Mouse (Mus musculus) stomach, postnatal 0 days (tissue): ENCODE results near the gene Gdap1l1. TPM values are rescaled to one million over a fixed set of nuclear protein-coding genes. Genes with fewer than 3 reads are reported as not detected.

Experiments
- ATAC-seq: fragments of 200-750 bp; cut with Nextera tagmentation; 2 replicates; pipeline ENCODE4 v1.8.0; 2017; ENCODE audit not compliant: low FRiP score, low TSS enrichment
- DNase-seq: peaks from one replicate; pipeline ENCODE4 v3.0.0-alpha.2; 2016; ENCODE audit warnings: low spot score
- H3K27ac ChIP-seq: fragments of 300-500 bp; sonication (generic); replicated peaks from 2 replicates; pipeline ENCODE4 v1.5.1; 2014; ENCODE audit warnings: mild to moderate bottlenecking, control low read depth
- H3K27me3 ChIP-seq: fragments of 300-500 bp; sonication (generic); 2 replicates; pipeline ENCODE4 v1.6.1; 2014; ENCODE audit warnings: low read length; ENCODE audit not compliant: control insufficient read depth, insufficient read depth
- H3K36me3 ChIP-seq: fragments of 300-500 bp; sonication (generic); 2 replicates; pipeline ENCODE4 v1.6.1; 2014; ENCODE audit warnings: low read length, mixed read lengths; ENCODE audit not compliant: control insufficient read depth, insufficient read depth
- H3K4me1 ChIP-seq: fragments of 300-500 bp; sonication (generic); replicated peaks from 2 replicates; pipeline ENCODE4 v1.6.1; 2014; ENCODE audit warnings: antibody characterized with exemption; ENCODE audit not compliant: control insufficient read depth, insufficient read depth
- H3K4me2 ChIP-seq: fragments of 300-500 bp; sonication (generic); replicated peaks from 2 replicates; pipeline ENCODE4 v1.6.1; 2014; ENCODE audit warnings: low read depth, mild to moderate bottlenecking, control low read depth, moderate library complexity
- H3K4me3 ChIP-seq: fragments of 300-500 bp; sonication (generic); 2 replicates; pipeline ENCODE4 v1.5.1; 2014; ENCODE audit warnings: low read depth, low read length, control low read depth
- H3K9ac ChIP-seq: fragments of 300-500 bp; sonication (generic); 2 replicates; pipeline ENCODE4 v1.6.1; 2014; ENCODE audit warnings: mild to moderate bottlenecking, low read length, control low read depth, mixed read lengths
- H3K9me3 ChIP-seq: fragments of 300-500 bp; sonication (generic); 2 replicates; pipeline ENCODE4 v1.6.1; 2016; ENCODE audit warnings: low read length; ENCODE audit not compliant: control insufficient read depth
- CTCF ChIP-seq: IDR thresholded peaks from 2 replicates; pipeline ENCODE4 v1.5.1; 2016; ENCODE audit warnings: antibody characterized with exemption, low read depth, mild to moderate bottlenecking, moderate library complexity
- EP300 ChIP-seq: optimal IDR thresholded peaks from 2 replicates; pipeline ENCODE3; 2016; ENCODE audit warnings: antibody characterized with exemption
- WGBS: fragments of 180-500 bp; shearing (Covaris S2); extraction: QIAGEN DNeasy Blood & Tissue Kit; methylation state at CpG from one replicate; pipeline ENCODE4 v1.1.7; 2014; 5-methylcytosine and 5-hydroxymethylcytosine counted together
- polyA plus RNA-seq: library from polyadenylated mRNA; unstranded; fragments of >200 nt; fragmentation: Nextera tagmentation; extraction: Ambion mirVana; gene quantifications from 2 replicates; pipeline ENCODE4 v1.2.1, GENCODE M21; 2015

The Gdap1l1 gene
- polyA plus RNA-seq, 1 experiment from 2014 or later: 1.9 TPM

- H3K27me3 ChIP-seq: no peaks in the 10 kb centered on the region
- H3K4me2 ChIP-seq: no peak overlapping the region
- TF ChIP-seq CTCF (no peak), EP300 (no peak)
- H3K36me3 ChIP-seq: peaks cover 23% of the 10 kb centered on the region
- H3K27ac ChIP-seq: no peak overlapping the region
- no peaks in the 10 kb centered on the region for H3K4me1 ChIP-seq
- no peak for DNase-seq
- WGBS: 65% methylated on average over 4 of the region's 4 CpGs
- ATAC-seq: no peak
- no peaks in the 10 kb centered on the region for H3K9me3 ChIP-seq
- no peak overlapping the region for H3K9ac ChIP-seq
- H3K4me3 ChIP-seq: no peak overlapping the region
Measured at GRCm38 (mm10) chr2:163411840-163412239, 26.4 kb upstream of the Gdap1l1 start.

DNA sequence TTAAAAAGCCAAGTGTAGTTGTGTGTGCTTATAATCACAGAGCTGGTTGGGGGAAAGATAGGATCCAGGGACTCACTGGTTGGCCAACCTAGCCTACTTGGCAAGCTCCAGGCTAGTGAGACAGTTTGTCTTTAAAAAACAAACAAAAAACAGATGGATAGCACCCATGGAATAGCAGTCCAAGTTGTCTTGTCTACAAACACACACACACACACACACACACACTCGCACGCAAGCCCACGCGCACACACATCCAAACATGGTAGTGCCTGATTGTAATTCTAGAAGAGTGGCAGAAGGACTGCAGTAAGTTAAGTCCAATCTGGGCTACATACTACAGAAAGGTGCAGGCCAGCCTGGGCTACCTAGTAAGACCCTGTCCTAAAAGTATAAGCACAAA lies 25.9 kb upstream of the Gdap1l1 start:
- DNase-seq (no peak), ATAC-seq (no peak)
- no peak overlapping the region for H3K27ac ChIP-seq
- no peaks in the 10 kb centered on the region for H3K27me3 ChIP-seq
- H3K9me3 ChIP-seq: no peaks in the 10 kb centered on the region
- no peak overlapping the region for H3K4me2 ChIP-seq
- TF ChIP-seq CTCF (no peak), EP300 (no peak)
- 96% methylated on average over 4 of the region's 4 CpGs for WGBS
- no peak overlapping the region for H3K4me3 ChIP-seq
- no peaks in the 10 kb centered on the region for H3K4me1 ChIP-seq
- H3K36me3 ChIP-seq: peaks cover 17% of the 10 kb centered on the region
- H3K9ac ChIP-seq: no peak overlapping the region

DNA sequence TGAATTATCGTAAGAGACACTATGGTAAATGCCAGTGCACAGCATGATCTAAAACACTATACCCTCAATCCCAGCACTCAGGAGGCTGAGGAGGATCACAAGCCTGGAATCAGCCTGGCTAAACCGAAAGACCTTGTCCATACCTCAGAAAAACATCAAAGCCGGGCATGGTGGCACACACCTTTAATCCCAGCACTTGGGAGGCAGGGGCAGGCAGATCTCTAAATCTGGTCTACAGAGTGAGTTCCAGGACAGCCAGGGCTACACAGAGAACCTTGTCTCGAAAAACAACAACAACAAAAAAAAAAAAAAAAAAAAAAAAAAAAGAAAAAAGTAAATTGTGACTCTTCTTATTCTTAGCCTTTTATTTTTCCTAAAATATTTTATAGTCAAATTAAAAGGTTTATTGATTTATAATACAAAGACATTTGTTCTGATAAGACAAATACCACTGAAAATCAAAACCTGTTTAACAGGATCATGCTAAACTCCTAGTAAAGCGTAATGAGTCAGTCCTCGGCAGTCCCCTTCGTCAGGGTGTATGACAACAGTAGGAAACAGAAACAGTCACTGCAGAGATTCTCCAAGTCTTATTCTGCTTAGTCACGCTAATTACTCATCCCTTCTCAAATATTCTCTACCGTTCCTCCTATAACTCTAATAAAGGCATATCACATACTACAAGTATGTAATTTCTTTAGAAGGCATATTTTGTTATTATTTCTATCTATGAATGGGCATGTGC lies 25.3 kb upstream of the Gdap1l1 start:
- no peak for DNase-seq
- TF ChIP-seq CTCF (no peak), EP300 (no peak)
- Histone ChIP-seq H3K9me3 (no peaks in the 10 kb centered on the region), H3K27ac (no peak overlapping the region), H3K4me1 (peaks cover 3% of the 10 kb centered on the region; the same call in 1 of the 2 replicates), H3K9ac (no peak overlapping the region), H3K4me2 (no peak overlapping the region), H3K27me3 (no peaks in the 10 kb centered on the region), H3K4me3 (no peak overlapping the region), H3K36me3 (peaks cover 17% of the 10 kb centered on the region)
- peak; percentile 76 for ATAC-seq
- 74% methylated on average over 9 of the region's 9 CpGs for WGBS

DNA sequence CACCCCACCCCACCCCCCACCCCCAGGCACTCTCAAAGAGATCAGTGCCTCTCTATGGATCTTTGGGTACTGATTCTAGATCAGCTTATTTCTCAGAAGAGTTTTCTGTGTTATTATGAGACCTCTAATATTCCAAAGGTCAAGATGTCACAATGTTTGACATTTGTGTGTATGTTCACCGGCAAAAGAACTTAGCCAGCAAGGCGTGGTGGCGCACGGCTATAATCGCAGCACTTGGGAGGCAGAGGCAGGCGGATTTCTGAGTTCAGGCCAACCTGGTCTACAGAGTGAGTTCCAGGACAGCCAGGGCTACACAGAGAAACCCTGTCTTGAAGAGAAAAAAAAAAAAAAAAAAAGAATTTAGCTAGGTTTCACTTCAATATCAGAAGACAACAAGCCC lies 21.2 kb upstream of the Gdap1l1 start:
- H3K27me3 ChIP-seq: no peaks in the 10 kb centered on the region
- H3K4me3 ChIP-seq: no peak overlapping the region
- peaks cover 3% of the 10 kb centered on the region; the same call in 1 of the 2 replicates for H3K36me3 ChIP-seq
- no peak for TF ChIP-seq EP300
- no peak for TF ChIP-seq CTCF
- H3K4me1 ChIP-seq: peaks cover 3% of the 10 kb centered on the region; the same call in 1 of the 2 replicates
- no peak overlapping the region for H3K4me2 ChIP-seq
- H3K27ac ChIP-seq: no peak overlapping the region
- no peak overlapping the region for H3K9ac ChIP-seq
- 65% methylated on average over 6 of the region's 6 CpGs for WGBS
- DNase-seq: no peak
- H3K9me3 ChIP-seq: no peaks in the 10 kb centered on the region
- no peak for ATAC-seq

GRCm38 (mm10) chr2:163417830-163418229 lies 20.4 kb upstream of the Gdap1l1 start:
- H3K4me2 ChIP-seq: peak overlapping the region; percentile 51
- H3K9ac ChIP-seq: peak overlapping the region; percentile 89; the same call in 1 of the 2 replicates
- H3K36me3 ChIP-seq: peaks cover 3% of the 10 kb centered on the region; the same call in 1 of the 2 replicates
- H3K9me3 ChIP-seq: no peaks in the 10 kb centered on the region
- H3K4me1 ChIP-seq: peaks cover 3% of the 10 kb centered on the region; the same call in 1 of the 2 replicates
- TF ChIP-seq CTCF (no peak), EP300 (no peak)
- no peak overlapping the region for H3K27ac ChIP-seq
- no peaks in the 10 kb centered on the region for H3K27me3 ChIP-seq
- ATAC-seq (no peak), DNase-seq (no peak)
- peak overlapping the region; percentile 97 for H3K4me3 ChIP-seq

DNA sequence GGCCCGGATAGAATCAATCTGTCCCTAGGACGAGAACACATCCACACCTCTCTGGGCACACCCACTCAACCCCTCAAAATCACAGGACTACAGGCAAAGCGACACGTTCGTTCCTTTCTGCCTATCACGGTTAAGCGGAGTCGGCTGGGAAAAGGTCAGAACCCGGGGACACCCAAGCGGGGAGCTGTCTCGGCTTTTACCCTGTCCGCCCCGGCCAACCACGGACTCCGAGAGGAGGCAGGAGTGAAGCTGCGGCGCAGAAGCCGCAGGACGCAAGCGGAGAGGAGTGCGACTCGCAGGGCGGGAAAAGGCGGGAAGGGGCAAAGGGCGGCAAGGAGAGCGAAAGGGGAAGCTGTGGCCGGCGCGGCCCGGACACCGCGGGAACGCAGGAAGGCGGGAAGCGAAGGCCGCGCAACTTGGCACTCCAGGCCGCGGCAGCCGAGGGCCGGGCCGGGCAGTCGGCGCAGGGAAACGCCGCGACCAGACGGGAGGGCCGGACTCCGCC lies 19.4 kb upstream of the Gdap1l1 start:
- Histone ChIP-seq H3K27me3 (no peaks in the 10 kb centered on the region), H3K36me3 (peaks cover 5% of the 10 kb centered on the region; the same call in 1 of the 2 replicates), H3K9me3 (no peaks in the 10 kb centered on the region), H3K9ac (peak overlapping the region; percentile 89), H3K27ac (peak overlapping the region; percentile 91), H3K4me3 (peak overlapping the region; percentile 97), H3K4me1 (peaks cover 3% of the 10 kb centered on the region; the same call in 1 of the 2 replicates), H3K4me2 (peak overlapping the region; percentile 51)
- no peak; the same call in 1 of the 2 replicates for ATAC-seq
- DNase-seq: peak; percentile 69
- WGBS: under 1% methylated on average over 46 of the region's 50 CpGs
- TF ChIP-seq CTCF (no peak), EP300 (no peak)
